Mouse (Mus musculus): ENCODE data around the gene Pbx1.

DNA sequence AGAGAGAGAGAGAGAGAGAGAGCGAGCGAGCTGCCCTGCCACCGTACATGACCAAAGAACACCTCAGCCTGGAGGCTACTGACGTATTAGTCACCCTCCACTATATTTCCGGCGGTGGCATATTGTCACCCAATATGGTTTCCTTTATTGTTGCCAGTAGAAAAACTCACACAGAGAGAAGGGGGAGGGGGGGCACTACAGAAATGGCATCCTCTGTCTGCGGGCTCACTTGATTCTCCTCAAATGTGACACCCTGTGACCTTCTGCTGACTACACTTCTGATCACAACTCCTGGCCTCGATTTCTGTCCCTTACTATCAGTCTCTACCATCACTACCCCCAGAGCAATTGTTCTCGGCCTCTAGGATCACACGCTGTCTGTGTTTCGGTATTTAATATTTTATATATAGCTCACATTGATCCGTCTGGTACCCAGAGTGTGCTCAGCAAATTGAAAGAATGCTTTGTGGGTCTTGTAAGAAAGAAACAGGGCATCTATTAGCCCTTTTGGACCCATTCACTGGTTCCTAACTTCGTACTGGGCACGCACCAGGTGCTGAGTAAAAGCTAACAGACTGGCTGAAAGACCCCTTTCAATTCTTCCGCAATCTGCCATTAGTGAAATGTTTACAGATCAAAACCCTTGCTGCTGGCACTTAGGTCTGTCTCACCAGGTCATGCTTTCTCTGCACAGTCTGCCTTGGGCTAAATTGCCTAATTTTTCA, 148.1 kb downstream of the Pbx1 start:
- TF ChIP-seq CTCF (IDR thresholded peaks at IDR 0.05; ENCODE audit: insufficient read depth, low read length) (no peak), POLR2A (IDR thresholded peaks at IDR 0.05; ENCODE audit: borderline replicate concordance, extremely low read depth, low read depth, low read length) (no peak)

Measured in lung, adult 2 months (tissue).